Mouse (Mus musculus): Measurements from ENCODE around the gene Nkx3-2.
A peak's percentile ranks its signal among the peaks of the same experiment; 100 is the strongest.

Nkx3-2 gene

GRCm38 (mm10) chr5:41763731-41764721, at the start of gene Nkx3-2:
Nkx3-2 (minus strand) TSS chr5:41764501.
- no peak for ATAC-seq (ENCODE audit: low TSS enrichment)

- ATAC-seq (ENCODE audit: low TSS enrichment): no peak
Observed at GRCm38 (mm10) chr5:41812516-41812915, 48.2 kb upstream of the Nkx3-2 start.

DNA sequence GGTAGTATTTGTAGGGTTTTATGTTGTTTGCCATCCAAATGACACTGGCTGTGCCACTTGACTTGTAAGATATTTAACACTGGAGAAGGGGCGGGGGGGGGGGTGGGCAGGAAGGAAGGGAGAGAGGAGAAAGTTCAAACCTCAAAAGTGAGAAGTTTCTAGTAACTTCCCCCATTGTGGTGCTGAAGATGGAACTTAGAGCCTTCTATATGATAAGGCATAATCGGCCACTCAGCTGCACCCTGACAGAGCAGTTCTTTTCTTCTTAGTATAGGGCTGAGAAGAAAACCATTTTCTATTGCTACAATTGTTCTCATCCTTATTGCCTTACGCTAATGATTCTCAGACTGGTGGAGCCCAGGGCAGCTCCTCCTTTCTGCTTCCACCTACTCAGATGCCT, 47.0 kb upstream of the Nkx3-2 start:
- ATAC-seq (ENCODE audit: low TSS enrichment): no peak

DNA sequence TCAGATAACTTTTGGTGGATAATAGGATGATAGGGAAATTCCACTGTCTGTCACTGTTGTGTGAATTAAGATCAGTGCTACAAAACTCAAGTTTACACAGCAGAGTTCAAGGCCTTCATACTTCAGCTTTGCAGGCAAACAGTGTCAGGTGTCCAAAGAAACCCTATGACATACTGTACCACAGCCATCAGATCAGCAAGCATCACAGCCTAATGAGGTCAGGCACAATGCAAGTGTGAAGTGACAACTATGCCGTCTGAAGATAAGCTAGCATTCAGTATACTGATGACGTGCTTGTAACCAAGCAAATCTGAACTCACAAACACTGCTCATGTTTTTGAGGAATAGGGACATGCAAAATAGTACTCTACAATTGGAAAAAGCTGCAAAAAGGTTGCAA, 43.1 kb upstream of the Nkx3-2 start:
- ATAC-seq (ENCODE audit: low TSS enrichment): no peak

DNA sequence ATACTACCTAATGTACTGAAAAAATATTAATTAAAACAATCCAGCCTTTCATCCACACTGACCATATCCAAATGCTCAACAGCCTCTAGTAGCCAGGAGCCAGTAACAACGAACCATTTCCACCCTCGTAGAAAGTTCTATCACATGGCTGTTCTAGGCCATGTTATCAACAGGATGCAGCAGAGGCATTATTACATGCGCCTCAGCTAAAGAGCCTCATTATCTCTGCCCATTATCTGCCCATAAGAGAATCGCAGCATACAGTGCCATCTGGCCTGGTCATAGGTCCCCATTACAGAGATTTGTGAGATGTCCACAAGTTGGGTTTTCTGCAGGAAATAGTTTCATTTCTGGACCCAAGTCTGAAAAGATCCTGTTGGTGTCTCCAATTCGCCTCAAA, 41.9 kb upstream of the Nkx3-2 start:
- ATAC-seq (ENCODE audit: low TSS enrichment): no peak

DNA sequence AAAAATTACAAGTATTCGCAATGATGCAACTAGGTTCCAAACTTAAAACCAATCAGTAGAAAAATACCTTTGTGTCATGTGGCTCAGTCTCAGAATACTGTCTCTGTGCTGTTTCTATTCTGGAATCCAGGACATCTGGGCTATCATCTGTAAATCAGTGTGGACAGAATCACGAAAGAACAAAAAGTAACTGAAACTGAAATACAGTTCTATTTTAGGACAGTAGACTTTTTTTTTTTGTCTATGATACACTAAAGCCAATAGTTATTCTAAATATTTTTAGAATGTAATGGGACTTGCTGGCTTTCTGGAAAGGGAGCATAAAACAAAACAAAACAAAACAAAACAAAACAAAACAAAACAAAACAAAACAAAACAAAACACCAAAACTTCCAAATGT, 40.8 kb upstream of the Nkx3-2 start:
- ATAC-seq (ENCODE audit: low TSS enrichment): peak; percentile 68

DNA sequence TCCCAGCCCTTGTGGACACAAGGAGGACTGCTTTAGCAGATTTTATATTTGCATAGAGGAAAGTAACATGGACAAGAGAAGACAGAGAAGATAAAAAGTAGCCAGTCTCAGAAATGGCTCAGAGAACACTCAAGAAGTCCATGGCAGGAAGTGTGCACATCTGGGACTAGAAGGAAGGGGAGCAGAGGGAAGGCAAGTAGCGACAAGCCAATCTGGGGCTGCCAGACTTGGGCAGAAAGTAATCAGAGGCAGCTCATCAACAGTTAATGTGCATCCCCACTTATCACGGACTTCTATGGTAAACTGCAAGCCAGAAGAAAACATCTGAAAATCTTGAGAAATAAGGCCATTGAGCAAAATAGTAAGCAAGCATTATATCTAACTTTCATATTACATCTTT, 40.3 kb upstream of the Nkx3-2 start:
- ATAC-seq (ENCODE audit: low TSS enrichment): peak; percentile 51; the same call in 1 of the 2 replicates

DNA sequence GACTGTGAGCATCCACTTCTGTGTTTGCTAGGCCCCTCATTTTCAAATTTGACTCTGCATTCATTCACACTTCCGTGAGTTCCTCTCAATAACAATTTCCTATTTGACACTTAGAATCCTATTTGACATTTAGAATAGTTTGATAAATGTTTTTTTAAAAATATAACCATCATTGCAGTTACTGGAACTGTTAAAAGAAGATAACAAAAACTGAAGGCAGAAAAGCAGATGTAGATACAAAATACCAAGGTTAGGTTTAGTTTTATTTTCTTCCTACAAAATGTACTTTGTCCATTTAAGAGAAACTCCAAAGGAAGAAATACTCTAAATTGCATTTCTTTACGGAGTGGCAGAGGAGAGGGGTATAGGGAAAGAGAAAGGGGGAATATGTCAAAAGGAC, 37.3 kb upstream of the Nkx3-2 start:
- ATAC-seq (ENCODE audit: low TSS enrichment): no peak

- ATAC-seq (ENCODE audit: low TSS enrichment): peak; percentile 84
Observed at GRCm38 (mm10) chr5:41794434-41794833, 30.1 kb upstream of the Nkx3-2 start.

- no peak for ATAC-seq (ENCODE audit: low TSS enrichment)
Observed at GRCm38 (mm10) chr5:41790517-41790916, 26.2 kb upstream of the Nkx3-2 start.

DNA sequence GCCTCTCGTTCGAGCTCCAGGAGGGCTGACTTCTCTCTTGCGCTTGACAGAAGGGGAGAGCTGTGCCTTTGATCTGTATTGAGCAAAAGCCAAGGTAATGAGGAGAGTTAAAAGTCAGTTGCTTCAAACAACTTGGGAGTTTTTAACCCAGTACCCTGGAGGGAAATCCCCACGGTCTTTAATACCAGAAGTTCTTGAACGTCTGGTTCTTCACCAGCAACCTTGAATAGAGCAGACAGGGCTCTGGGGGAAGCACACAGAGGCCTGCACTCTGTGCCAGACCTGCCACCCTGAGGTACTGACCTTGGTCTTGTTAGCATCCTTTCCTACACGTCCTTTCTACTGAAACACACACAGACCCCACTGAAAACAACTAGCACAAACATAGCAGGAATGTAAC, 24.6 kb upstream of the Nkx3-2 start:
- no peak for ATAC-seq (ENCODE audit: low TSS enrichment)

- ATAC-seq (ENCODE audit: low TSS enrichment): no peak
Observed at GRCm38 (mm10) chr5:41781890-41782289, 17.6 kb upstream of the Nkx3-2 start.

DNA sequence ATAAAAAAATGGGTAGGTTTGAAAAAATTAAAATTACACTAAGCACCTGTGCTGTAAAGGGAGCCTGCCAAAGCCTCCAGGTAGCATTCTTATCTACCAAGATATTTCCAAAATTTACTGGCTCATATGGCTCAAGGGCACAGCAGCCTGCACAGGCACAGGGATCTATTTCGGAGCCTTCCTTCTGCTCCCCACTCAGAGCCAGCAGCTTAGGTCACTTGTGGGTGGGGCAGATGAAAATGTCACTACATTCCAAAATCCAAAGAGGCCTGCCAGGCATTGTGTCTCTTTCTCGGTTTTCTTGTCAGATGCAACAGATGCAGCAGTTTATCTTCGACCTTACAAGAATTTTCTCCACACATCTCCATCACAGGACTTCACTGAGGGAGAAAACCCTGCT, 15.7 kb upstream of the Nkx3-2 start:
- no peak for ATAC-seq (ENCODE audit: low TSS enrichment)

DNA sequence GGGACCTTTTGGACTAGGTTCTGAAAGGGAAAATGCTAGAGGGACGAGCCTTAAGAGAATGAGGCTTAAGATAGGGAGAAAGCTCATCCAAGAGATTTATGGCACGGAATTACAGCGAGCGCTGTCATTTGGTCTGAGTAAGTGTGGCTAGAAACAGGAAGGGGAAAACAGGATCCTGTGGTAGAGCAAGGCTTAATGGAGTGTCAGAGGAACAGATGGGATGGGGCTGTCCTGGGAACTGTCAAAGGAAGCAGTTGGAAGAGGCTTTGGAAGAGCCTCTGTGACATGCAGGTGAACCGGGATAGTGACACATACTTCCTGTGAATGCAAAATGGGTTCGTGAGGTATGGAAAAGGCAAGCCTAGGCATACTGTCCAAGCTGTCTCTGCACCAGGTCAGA, 11.4 kb upstream of the Nkx3-2 start:
- no peak for ATAC-seq (ENCODE audit: low TSS enrichment)

DNA sequence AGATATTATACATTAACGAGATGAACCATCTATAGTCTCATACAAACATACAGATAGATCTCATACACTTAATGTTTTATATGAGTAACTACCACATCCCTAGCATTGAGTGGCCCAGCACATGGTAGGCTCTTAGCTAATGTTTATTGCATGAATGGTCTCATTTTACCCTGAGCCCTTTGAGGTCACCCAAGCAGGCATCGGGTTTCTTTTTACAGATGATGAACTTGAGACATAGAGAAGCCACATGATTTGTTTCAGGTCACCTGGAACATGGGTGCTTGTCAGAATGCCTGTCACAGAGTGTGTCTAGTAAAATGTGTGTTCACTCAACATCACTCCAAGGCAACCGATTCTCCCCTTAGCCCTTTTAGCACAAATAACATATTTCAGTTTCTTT, 11.0 kb upstream of the Nkx3-2 start:
- ATAC-seq (ENCODE audit: low TSS enrichment): no peak

GRCm38 (mm10) chr5:41768382-41769040, 4.2 kb upstream of the Nkx3-2 start:
- ATAC-seq (ENCODE audit: low TSS enrichment): peak; percentile 93

- ATAC-seq (ENCODE audit: low TSS enrichment): no peak; the same call in 1 of the 2 replicates
Observed at GRCm38 (mm10) chr5:41767296-41768200, 3.2 kb upstream of the Nkx3-2 start.

GRCm38 (mm10) chr5:41766406-41767010, 2.2 kb upstream of the Nkx3-2 start:
- ATAC-seq (ENCODE audit: low TSS enrichment): no peak

- ATAC-seq (ENCODE audit: low TSS enrichment): no peak
Observed at GRCm38 (mm10) chr5:41765626-41766405, 1.5 kb upstream of the Nkx3-2 start.

DNA sequence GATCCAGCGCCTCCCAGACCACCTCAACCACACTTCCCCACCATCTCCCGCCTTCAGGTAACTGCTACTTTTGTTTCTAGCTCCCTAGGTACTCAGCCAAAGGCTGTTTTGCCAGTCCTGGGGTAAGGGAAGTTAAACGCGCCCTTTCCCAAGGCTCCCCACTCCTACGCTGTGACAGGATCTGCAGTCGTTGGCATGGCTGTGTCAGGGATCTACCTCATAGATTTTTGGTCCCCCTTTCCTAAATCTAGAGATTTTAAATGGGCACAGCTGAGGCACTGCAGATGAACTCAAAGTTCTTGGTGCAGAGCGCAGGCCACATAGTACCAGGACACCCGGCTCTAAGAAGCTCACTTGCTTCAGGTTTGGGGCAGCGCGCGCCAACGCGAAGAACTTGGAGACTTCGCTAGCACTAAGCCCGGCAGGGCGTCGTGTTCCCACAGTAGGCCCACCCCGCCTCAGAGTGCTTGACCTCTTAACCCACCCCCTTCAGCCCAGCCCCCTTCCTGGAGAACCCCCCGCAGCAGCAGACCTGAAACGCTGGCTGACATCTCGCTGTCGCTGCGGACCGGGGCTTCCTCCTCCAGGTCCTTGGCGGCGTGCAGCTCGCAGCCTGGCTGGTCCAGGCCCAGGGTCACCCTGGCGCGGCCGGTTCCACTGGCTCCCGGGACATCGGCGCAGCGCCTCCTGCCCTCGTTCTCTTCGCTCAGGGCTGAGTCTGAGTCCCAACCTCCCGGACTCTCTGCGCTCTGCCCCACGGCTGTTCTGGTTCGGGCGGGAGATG, 1.2 kb downstream of the Nkx3-2 start:
- no peak for ATAC-seq (ENCODE audit: low TSS enrichment)

Measured in frontal cortex, adult (tissue).